Mouse (Mus musculus): ENCODE data around the gene Lamb3. TPM values are rescaled to one million over a fixed set of nuclear protein-coding genes. Genes with fewer than 3 reads are reported as not detected.

Gene Lamb3
- 10 to 100 TPM; 13.7 to 14.9 TPM for total RNA-seq (2021)

DNA sequence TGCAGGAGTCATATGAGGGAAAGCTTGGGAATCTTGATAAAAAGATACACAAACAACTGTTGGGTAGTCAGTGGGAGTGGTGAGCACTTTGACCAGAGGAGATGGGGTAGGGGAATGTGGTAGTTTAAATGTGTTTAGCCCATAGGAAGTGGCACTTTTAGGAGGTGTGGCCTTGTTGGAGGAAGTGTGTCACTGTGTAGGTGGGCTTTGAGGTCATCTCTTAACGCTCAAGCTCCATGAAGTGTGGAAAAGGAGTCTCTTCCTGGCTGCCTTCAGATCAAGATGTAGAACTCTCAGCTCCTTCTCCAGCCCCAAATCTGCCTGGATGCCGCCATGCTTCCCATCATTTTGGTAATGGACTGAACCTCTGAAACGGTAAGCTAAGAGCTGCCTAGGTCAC, at the start of gene Lamb3:
Gene Lamb3, plus strand, starts transcription at position 197 of the 400 bp plus-strand sequence.
- intact Hi-C loops (cut with DNase I) = loop anchor here (5.0 kb wide), 1 partner anchor 175 kb away; no protein-coding TSS in a partner anchor

DNA sequence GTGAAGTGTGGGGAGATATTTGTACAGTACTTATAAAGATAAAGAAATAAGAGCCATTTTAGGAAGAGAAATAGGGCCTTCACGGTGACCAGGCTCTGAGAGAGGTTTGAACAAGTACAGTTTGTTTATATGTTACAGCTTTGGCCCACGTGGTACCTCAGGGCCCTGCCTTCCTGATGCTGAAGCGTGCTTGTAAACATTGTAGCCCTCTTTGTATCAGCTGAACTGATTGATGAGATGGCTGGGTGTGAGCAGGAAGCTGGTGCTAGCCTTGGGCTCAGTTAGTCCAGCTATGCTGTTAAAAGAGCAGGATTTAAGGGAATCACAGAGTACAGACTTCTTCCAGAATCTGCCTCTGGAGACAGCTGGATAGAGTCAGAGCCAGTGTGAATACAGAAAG, 48.3 kb upstream of the Lamb3 start:
- intact Hi-C loops (cut with DNase I) = no loop called here
- no peak for DNase-seq (ENCODE audit: low spot score)

More for the DNA sequence above, at the start of gene Lamb3:
- no peak for DNase-seq (ENCODE audit: low spot score)

DNA sequence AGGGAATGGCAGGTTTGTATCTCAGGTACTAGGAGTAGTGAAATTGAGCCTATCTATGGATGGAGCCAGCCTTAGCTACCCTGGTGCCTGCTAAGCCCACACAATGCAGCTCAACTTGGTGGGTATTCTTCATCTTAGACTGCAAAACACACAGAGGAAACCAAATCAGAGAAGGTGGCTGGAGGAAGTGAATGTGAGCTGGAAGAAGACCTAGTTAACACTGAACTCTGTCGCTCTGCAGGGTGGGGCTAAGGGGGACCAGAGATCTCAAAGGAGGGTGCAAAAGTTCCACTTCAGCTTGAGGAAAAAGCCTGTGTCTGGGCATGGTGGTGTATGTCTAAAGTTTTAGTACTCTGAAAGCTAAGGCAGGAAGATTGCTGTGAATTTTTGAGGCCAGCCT, 47.9 kb upstream of the Lamb3 start:
- no peak for DNase-seq (ENCODE audit: low spot score)
- intact Hi-C loops (cut with DNase I) = no loop called here

DNA sequence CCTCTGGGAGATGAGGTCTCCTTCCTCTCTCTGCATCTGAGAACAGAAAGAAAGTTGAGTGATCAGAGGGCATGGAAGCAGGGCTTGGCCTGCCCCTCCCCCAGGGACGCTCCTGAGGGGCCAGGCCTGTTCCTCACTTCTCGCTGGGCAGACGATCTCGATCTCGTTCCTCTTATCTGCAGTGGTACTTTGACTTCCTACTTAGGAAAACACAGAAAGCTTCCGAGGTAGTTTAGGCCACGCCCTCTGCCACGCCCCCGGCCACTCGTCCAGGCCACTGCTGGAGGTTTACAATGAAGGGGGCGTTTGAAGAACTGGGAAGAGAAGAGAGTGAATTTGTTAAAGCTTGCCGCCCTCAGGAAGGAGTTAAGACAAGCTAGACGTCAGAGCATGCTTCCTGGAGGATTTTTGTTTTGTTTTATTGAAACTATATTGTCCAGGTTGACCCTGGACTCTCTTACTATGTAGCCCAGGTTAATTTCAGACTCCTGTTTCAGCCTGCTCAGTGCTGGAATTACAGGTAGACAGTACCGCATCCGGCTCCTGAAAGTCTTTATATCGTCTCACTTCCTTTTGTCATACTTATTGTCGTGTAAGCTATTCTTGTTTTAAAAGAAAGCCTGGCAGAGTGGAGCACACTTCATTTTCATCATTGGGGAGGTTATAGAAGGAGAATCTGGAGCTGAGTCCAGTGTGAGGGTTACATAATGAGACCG, 47.0 kb upstream of the Lamb3 start:
- intact Hi-C loops (cut with DNase I) = no loop called here
- peak; percentile 12 for DNase-seq (ENCODE audit: low spot score)

DNA sequence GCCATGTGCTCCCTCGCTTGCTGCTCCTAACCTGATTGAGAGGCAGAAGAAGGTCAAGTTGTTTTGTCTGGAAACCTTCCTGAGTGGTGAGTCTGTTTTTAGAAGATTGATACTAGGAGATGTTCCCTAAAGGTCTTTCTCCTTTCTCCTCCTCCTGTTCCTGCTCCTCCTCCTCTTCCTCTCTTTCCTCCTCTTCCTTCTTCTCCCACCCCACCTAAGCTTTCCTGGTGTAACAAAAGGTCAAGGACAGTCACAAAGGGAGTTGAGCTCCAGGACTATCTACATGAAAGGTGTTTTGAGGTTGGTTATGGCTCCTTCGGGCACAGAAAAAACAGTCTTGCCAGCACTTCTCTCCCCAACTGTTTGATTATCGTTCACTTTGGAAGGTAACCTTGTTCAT, 39.8 kb upstream of the Lamb3 start, which contains the start of gene A130010J15Rik:
Gene A130010J15Rik, plus strand, starts transcription at position 301 of the 400 bp plus-strand sequence.
- no peak for DNase-seq (ENCODE audit: low spot score)
- intact Hi-C loops (cut with DNase I) = no loop called here

DNA sequence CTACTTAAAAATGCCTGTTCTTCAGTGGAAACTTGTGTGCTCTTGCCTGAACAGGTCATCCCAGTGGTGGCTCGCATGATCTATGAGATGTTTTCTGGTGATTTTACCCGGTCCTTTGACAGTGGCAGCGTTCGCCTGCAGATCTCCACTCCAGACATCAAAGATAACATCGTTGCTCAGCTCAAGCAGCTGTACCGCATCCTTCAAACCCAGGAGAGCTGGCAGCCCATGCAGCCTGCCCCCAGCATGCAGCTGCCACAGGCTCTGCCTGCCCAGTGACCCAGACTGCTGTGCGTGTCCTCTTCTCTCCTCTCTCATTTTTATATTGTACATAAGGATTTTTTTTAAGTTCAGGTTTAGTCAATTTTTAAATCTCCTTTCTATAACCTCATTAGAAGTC, 38.3 kb upstream of the Lamb3 start:
- no peak for DNase-seq (ENCODE audit: low spot score)
- intact Hi-C loops (cut with DNase I) = no loop called here

DNA sequence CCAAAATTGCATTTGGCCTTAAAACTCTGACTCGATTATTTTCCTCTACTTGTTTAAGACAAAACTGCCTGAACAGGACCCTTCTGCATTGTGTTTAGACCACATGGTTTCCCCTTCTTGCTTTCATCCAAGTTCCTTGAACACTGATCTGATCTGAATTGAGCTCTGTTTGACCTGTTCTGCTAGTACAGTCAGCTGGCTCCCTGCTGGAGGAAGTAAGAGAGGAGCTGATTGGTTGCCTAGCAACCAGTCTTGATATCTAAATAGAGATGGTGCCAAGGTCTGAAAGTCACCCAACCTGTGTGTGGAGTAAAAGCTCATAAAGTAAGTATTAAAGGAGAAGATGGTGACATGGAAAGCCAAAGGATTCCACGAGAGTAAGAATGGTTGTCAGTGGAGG, 37.6 kb upstream of the Lamb3 start:
- intact Hi-C loops (cut with DNase I) = no loop called here
- DNase-seq (ENCODE audit: low spot score) = no peak

DNA sequence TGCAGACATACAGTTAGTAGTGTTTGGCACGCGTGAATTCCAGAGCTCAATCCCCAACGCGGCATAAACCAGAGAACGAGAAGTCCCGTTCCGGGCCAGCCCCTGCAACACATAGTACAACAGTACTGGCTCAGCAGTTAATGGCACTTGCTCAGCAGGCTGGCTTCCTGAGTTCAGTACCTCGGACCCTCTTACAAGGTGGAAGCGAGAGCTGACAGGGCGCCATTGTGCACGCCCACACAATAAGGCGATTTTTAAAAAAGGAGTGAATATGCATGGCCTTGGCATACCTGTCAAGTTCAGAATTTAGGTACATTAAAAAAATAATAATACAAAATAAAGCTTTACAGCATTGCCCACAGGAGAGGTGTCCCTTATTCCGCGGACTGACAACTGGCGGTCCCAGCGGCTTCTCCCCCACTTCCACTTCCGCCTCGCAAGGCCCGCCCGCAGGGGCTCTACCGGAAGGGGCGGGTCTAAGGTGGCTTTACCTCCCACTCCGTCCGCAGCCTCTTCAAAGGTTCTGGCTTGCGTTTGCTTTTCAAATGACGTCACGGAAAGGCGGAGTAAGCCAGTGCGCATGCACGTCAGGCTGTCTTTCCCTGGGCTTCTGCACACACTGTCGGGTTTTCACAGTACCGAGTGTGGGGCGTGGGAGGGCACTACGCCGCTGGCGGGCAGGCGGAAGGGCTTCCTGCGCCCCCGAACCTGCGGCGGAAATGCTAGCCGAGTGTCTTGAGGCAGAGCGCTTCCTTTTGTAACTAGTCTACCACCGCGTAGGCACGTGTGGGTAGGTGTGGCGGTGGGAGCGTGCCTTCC, 34.3 kb upstream of the Lamb3 start:
- peak; percentile 92 for DNase-seq (ENCODE audit: low spot score)
- intact Hi-C loops (cut with DNase I) = loop anchor here (1.0 kb wide), 1 partner anchor 43 kb away; the partner anchor contains the start of gene Diexf

DNA sequence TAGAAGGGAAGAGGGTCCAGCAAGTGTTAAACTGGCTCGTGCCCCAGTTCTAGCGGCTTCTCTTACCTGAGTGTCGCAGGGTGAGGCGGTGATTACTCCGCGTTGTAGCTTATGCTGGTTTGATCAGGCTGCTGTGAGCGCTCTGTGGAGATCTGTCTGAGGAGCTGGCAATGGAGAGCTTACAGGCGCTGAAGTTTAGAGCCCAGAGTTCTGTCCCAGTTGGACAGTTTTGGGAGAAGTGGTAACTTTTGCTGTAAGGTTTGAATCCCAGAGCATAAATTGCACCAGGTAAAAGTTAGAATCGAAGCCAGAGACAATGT, 33.7 kb upstream of the Lamb3 start:
- intact Hi-C loops (cut with DNase I) = loop anchor here (1.0 kb wide), 1 partner anchor 43 kb away; the partner anchor contains the start of gene Diexf
- DNase-seq (ENCODE audit: low spot score) = no peak

DNA sequence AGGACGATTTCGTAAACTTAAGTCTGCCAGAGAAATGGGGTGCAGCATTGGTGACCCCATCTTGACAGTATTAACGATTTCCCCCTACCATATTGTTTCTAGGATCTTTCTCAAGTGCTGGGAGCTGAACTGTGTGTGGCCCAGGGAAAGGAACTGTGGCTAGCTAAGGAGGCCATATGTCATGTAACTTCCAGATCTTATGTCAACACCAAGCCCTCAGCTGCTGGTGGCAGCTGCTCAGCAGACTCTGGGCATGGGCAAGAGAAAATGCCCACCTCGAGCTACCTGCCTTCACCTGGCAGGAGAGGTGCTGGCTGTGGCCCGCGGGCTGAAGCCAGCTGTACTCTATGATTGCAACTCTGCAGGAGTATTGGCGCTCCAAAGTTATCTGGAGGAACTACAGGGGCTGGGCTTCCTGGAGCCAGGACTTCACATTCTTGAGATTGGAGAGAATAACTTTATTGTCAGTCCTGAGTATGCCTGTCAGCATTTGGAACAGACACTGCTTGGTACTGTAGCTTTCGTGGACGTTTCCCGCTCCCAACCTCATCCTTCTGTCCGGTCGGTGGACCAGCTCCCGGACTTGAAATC, 33.3 kb upstream of the Lamb3 start:
- intact Hi-C loops (cut with DNase I) = no loop called here
- DNase-seq (ENCODE audit: low spot score) = no peak

DNA sequence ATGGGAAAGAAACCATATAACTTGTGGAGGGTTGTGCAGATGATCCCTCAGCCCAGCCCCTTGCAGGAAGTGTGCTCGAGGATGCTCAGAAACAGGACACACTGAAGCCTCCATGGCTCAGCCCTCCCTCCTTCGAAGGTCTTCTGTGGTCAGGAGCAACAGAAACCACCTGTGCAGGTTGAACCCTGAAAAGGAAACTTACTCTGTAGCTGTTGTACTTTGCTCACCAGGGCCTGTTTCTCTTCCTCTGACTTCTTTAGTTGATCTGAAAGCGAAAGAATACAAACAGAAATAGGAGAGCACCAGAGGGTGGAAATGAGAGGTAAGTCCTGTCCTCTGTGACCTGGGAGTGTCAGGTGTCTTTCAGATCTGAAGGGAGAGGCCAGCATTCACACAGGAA, 26.4 kb upstream of the Lamb3 start:
- intact Hi-C loops (cut with DNase I) = no loop called here

DNA sequence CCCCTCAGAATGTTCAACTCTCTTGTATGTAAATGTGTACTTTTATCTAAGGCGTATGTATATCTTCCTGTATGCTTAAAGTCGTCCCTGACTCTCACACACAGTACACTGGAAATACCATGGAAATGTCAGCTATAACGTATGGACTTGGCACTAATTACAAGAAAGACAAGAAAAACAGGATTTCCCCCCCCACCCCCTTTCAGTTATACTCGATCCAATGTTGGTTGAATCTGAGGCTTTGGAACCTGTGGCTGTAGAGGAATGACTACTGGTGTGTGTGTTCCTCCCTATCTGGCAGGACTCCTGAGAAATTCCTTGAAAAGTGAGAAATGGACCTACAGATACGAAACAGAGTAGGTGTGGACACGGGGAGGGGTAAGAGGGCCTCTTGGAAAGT, 19.2 kb upstream of the Lamb3 start:
- intact Hi-C loops (cut with DNase I) = no loop called here

More for the DNA sequence above, 26.4 kb upstream of the Lamb3 start:
- DNase-seq (ENCODE audit: low spot score) = no peak

DNA sequence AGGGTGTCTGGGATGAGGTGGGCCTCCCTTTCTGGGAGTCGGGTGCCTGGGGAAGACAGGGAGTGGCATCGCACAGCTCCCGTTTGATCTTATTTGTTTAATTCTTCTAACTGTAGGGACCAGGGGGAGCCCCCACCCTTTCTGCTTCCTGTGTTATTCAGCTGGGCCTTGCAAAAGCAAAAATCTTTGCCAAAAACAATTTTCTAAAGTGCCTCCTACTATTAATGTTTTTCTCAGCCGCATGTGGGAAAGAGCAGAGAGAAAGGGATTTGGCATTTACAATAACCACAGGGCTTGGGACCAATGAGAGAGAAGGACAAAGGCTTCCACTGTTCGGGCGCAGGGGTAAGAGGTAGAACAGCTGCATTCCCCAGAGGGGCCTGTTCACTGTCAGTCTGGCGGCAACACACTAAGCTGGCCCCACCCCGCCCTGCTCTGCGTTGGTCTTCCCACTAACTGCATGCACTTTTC, 18.3 kb upstream of the Lamb3 start:
- intact Hi-C loops (cut with DNase I) = no loop called here
- DNase-seq (ENCODE audit: low spot score) = peak; percentile 60

More for the DNA sequence above, 19.2 kb upstream of the Lamb3 start:
- no peak for DNase-seq (ENCODE audit: low spot score)

DNA sequence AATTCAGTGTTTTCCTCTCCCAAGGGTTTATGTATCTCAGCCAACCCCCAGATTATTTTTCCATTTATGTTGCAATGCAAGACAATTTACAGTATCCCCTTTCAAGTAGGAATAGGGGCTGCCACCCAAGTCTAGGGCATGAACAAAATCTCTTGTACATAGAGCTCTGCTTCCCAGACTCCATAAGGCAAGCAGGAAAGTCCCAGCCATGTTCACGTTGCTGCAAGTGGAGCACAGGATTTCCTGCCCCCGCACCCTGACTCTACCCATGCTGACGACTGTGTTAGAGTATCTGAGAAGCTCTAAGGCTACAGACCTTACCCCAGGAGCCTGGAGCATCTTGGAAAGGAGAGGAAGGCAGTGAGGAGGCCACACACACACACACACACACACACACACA, 17.7 kb upstream of the Lamb3 start:
- intact Hi-C loops (cut with DNase I) = no loop called here
- no peak for DNase-seq (ENCODE audit: low spot score)

DNA sequence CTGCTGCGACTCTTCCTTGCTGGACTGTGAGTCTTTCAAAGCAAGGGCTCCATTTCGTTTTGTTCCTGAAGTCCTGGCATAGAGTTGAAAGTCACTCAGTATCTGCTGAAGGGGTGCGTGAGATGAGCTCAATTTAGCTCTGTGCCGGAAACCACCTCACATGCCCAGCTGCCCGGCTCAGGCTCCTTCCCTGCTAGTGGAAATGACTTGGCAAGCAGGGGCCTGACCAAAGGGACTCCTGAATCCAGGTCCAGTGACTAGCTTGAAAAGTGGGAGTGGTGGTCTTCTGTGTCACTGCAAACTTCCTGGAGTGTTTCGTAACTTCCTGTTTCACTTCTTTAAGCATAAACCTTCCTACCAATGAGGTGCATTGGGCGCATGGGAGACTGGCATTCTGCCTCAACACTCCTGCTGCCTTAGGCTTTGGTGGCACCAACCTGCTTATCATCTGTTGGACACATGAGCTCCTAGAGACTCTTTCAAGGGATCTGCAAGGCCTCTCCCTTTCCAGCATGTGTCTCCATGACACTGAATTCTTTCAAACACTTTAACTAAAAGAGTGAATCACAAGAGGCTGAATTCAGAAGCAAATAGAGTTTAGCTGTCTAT, 15.7 kb upstream of the Lamb3 start:
- intact Hi-C loops (cut with DNase I) = no loop called here
- DNase-seq (ENCODE audit: low spot score) = no peak

DNA sequence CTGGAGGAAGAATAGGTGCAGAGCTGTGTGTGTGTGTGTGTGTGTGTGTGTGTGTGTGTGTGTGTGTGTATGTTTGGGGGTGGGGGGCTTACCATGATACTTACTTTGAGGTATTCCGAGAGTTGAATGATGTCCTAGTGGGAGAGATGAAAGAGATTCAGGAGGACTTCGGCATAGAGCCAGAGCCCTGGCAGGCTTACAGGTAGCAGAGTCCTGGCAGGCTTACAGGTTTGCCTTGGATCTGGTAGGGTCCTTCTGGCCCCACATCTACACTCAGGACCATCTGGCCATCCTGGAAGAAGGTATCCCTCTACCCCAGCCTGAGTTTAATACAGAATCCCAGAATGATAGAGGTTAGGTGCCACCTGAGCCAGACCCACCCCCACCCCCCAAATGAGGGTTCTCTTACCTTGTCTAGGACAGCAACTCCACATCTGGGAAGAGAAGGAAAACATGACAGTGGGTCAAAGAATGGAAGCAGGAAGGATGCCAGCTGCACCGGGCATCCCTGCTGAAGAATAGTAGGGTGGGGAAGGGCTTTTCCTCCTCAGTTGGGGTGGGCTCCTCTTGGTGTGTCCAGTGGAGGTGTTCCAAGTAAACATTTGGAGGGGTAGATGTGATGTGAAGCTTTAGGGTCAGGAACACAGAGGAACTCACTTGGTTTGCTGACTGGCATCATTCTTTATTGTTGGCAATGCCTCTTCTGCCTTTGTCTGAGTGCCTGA, 12.9 kb upstream of the Lamb3 start:
- DNase-seq (ENCODE audit: low spot score) = no peak
- intact Hi-C loops (cut with DNase I) = no loop called here

DNA sequence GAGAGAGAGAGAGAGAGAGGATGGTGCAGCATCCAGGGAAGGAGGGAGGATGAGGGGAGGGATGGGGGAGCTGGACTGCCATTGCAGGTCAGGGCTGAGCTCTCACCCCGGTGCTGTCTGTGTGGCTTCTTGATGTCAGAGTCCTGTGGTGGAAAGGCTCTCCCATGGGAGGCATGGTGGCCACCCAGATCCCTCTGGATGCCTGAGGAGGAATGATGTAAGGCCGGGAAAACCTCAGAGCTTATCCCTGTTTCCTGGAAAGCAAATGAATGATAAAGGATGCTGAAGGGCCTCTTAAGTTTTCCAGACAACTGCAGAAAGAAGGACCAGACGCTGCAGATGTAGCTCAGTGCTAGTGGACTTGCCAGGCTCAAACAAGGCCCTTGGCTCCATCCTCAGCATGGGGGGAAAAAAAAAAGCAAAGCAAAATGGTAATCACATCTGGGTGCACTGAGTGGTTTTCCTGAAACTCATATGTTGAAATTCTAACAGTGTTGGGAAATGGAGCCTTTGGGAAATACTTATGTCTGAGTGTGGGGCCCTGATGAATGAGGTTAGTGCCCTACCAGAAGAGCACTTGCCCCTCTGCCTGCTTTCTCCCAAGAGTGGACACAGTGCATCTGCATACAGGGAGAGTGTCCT, 12.2 kb upstream of the Lamb3 start:
- DNase-seq (ENCODE audit: low spot score) = no peak
- intact Hi-C loops (cut with DNase I) = no loop called here

DNA sequence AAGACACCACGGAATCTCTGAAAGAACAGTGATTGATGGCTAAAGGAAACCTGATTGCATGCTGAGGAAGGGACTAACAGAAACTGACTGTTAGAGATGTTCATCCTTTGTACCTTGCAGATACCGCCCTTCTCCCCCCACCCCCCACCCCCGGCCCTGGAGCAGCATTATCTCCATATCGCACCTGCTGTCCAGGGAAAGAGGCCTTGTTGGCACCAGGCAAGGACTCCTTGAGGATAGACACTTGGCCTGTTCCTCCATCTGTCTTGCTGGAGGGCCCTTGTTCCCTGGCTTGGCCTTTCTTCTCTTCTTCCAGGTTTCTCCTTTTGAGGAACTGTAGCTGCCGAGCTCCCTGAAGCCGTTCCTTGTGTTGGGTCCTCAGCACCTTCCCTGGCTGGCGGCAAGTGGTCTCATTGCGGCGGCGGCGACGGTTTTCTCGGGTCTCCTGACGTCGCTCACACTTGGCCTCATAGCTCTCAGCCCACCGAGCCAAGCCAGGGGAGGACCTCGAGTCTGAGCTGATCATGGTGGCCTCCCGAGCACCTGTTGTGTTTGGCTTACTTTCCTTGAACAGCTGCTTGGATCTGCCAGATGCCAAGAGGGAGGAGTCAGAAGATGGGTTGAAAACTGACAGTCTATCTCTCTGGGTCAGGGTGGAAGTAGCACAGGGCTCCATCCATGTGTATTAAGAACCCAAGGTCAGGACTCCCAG, 9.8 kb upstream of the Lamb3 start:
- no peak for DNase-seq (ENCODE audit: low spot score)
- intact Hi-C loops (cut with DNase I) = no loop called here

DNA sequence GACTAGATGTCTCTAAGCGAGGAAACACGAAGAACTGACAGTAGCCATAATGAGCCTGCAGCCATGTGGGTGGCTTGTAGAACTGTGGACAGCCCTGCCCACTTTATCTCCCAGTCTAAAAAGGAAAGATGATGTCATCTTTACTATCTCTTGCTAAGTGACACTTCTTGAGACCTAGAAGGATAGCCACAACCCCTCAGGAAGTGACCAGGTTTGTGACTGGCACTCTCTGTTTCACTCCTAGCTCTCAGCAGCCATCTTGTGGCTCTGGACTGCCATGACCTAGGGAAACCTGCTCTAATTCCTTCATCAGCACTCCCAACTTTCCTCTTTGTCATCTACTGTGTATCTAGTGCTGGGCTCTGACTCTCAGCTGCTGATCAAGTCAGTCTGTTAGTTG, 9.2 kb upstream of the Lamb3 start:
- intact Hi-C loops (cut with DNase I) = no loop called here
- no peak for DNase-seq (ENCODE audit: low spot score)

Data from heart, postnatal 25 days (tissue).